Mouse (Mus musculus) brain, embryonic 14.5 days (tissue): ENCODE data around the gene Mex3b.

Experiments used
- CTCF ChIP-seq: fragments of 200-500 bp; IDR thresholded peaks from 2 replicates; pipeline ENCODE4 v1.5.1; 2012; ENCODE audit warnings: inconsistent platforms, mild to moderate bottlenecking, moderate library complexity, borderline replicate concordance; ENCODE audit not compliant: insufficient read depth, insufficient read length; ENCODE audit errors: extremely low read depth
- POLR2A ChIP-seq: fragments of 200-500 bp; IDR thresholded peaks from 2 replicates; pipeline ENCODE4 v1.6.1; 2012; ENCODE audit warnings: mild to moderate bottlenecking, inconsistent platforms, borderline replicate concordance; ENCODE audit not compliant: poor library complexity, insufficient read depth, insufficient read length, severe bottlenecking; ENCODE audit errors: extremely low read depth

DNA sequence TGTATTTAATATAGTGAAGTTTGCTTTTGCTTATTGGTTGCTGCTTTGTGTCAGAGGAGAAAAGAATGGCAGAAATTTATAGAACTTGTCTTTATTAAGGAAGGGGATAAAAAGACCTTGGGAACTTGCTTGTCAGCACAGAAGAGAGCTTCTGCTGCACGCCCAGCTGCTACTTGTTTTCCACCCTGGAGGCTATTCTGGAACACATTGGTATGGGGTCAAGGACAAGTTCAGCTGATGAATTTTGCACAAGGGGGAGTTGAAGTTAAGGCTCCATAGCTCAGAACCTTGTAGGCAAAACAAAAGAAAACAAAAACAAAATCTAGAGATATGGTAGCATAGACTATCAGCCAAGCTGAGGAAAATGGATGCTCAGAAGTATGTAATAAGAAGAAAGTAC lies 39.9 kb downstream of the Mex3b start:
- TF ChIP-seq CTCF (no peak), POLR2A (no peak)
